Mouse (Mus musculus) left cerebral cortex, postnatal 25 days (tissue): ENCODE results near the gene Gm45062. TPM values are rescaled to one million over a fixed set of nuclear protein-coding genes. Genes with fewer than 3 reads are reported as not detected.

Experiments
- DNase-seq, 2 experiments: peaks; one replicate each; pipeline ENCODE4 v3.0.0; 2022; ENCODE audit warnings: low spot score in 2 of 2, mixed read lengths in 1 of 2
- intact Hi-C: fragments of 180-260 bp; cut with DNase I; formaldehyde crosslinking; loops from one replicate; pipeline ENCODE4 v1.15.1; 2025
- total RNA-seq, 2 experiments: library from RNA; stranded (reverse); gene quantifications; 2 replicates each; pipeline ENCODE4 v1.2.3; 2021

Gene Gm45062
- total RNA-seq, 2 experiments from 2014 or later, result 5.7 to 6.1 TPM

- DNase-seq, result no peak
- intact Hi-C loops, result no loop called here
Observed at GRCm38 (mm10) chr6:8458596-8458995, 199.3 kb downstream of the Gm45062 start.

- intact Hi-C loops, result no loop called here
- DNase-seq, result no peak
Observed at GRCm38 (mm10) chr6:8462447-8462846, 203.2 kb downstream of the Gm45062 start.

- intact Hi-C loops, result no loop called here
- no peak for DNase-seq
Observed at GRCm38 (mm10) chr6:8465388-8465787, 206.1 kb downstream of the Gm45062 start.

DNA sequence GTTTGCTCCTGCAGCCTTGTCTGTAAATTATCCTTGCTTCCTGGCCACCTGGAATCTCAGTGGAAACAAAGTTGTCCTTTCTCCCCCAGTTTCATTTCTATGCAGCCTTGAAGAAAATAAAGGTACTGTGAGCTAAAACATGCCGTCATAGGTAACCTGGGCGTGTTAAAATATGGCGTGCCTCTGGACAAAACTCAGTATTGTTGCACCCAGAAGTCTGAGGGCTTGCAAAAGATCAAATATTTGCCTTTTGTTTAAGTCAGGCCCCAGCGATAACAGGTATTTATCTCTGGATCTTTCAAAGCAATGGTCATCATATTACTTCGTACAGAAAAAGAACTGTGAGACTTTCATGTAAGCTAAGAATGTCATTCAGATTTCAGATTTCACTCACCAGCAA is 206.7 kb downstream of the Gm45062 start:
- DNase-seq, result no peak
- intact Hi-C loops, result no loop called here

GRCm38 (mm10) chr6:8467667-8468337 is 208.6 kb downstream of the Gm45062 start:
- no peak for DNase-seq
- intact Hi-C loops, result no loop called here

DNA sequence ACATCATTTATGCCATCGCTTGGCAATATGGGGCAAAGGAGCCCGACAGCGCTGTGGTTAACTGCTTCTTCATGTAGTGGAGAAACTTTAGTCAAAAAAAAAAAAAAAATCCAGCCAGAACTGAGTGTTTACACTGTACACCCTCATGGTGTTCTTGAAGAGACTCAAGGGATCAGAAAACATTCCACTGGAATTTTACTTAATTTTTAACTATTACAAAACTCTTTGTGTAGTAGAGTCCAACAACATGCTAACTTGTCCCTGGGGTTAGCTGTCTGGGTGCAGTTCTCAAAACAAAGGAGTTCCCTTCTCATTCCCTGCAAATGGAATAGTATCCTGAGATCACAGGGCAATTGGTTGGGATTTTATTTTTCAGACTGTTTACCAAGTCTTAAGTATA is 210.7 kb downstream of the Gm45062 start:
- intact Hi-C loops, result no loop called here
- DNase-seq, result no peak

DNA sequence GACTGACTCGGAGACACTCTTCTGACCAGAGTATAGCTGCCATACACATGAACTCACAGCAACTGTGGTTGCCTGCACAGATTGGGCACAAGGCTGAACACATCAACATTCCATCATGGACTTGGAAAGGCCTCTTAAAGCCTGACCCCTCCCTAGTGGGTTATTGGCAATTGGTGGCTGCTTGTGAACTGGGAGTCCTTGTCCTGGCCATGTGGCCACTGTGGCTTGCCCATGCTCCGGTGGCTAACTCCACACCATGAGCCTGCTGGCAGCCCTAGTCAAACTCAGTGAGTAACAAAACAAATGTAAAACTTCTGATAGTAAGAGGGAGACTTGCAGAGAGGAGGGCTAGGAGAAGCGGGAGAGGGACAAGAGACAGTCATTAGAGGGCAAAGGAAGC is 212.9 kb downstream of the Gm45062 start:
- intact Hi-C loops, result no loop called here
- no peak for DNase-seq

DNA sequence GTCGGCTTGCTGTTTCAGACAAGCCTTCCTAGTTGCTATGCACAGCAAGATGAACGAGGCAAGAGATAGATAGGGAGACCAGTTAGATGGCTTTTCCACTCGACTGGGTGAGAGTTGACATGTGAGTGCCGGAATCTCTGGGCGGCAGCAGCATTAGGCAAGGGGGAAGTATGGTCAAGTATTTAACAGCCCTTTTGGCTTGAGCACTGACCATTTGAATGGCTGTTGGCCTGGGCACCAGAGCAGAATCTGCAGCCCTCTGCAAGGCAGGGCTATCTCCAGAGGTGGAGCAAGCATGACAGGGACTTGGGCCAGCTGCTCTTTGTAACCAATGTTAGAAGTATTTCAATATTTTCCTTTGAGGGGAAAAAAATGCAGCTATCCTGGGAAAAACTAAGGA is 213.7 kb downstream of the Gm45062 start:
- no peak for DNase-seq
- intact Hi-C loops, result no loop called here

DNA sequence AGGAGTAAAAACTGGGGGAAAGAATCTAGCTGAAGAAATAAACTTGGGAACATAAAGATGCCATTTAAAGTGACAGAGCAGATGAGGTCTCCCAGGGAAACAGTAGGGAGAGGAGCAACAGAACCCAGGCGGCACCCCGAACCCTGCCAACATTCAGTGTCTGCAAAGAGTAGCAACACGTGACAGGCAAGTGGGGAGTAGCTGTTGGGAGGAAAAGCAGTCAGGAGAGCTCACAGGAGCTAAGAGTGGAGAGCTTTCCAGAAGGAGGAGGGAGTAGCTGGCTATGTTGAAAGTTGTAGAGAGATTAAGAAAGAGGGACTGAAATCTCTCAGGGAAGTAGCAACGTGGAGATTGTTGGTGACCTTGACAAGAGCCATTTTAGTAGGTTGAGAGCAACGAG is 214.2 kb downstream of the Gm45062 start:
- intact Hi-C loops, result no loop called here
- peak in 1 of 2 experiments; percentile 34 for DNase-seq

- intact Hi-C loops, result no loop called here
- no peak for DNase-seq
Observed at GRCm38 (mm10) chr6:8474316-8474715, 215.1 kb downstream of the Gm45062 start.

- intact Hi-C loops, result no loop called here
- DNase-seq, result no peak
Observed at GRCm38 (mm10) chr6:8474820-8475219, 215.6 kb downstream of the Gm45062 start.

DNA sequence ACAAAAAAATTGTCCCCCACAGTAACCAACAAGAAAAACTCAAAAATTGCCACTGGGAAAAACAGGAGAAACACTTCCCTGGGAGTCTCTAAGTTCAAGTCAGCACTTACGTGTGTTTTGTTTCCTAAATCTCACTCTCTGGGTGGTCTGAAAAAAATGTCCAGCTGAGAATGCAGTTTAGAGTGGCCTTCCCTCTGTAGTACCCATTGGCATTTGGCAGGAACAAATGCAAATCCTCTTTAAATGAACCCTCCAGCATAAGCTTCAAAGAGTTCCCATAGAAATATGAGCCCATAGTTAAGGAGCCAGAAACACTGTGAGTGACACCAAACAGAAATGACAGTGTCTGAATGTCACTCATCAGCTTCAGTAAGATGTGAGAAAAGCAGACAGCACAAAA is 219.9 kb downstream of the Gm45062 start:
- DNase-seq, result no peak
- intact Hi-C loops, result no loop called here

- DNase-seq, result no peak
- intact Hi-C loops, result no loop called here
Observed at GRCm38 (mm10) chr6:8484437-8485275, 225.4 kb downstream of the Gm45062 start.

GRCm38 (mm10) chr6:8485414-8486175 is 226.3 kb downstream of the Gm45062 start:
- intact Hi-C loops, result no loop called here
- DNase-seq, result no peak

GRCm38 (mm10) chr6:8486391-8487043 is 227.3 kb downstream of the Gm45062 start:
- DNase-seq, result no peak
- intact Hi-C loops, result no loop called here

- intact Hi-C loops, result no loop called here
- DNase-seq, result no peak
Observed at GRCm38 (mm10) chr6:8487044-8487853, 228.0 kb downstream of the Gm45062 start.

DNA sequence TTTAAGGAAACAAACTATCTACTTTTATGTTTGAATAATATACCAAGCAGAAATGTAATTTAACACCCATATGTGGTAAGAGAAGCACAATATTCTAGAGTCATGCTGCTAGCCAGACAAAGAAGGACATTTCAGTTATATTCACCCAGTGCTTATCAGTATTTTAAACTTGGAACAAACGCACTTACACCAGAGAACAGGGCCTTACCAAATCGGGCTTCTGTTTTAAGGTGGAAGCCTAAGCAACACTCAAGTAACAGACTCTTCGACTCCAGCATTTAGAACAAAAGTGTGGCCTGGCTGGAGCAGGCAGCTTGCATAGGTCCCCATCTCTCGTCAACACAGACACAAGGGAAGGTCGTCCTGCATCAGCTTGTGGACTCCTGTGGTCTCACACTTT is 229.0 kb downstream of the Gm45062 start:
- no peak for DNase-seq
- intact Hi-C loops, result no loop called here

- intact Hi-C loops, result no loop called here
- no peak for DNase-seq
Observed at GRCm38 (mm10) chr6:8489266-8489665, 230.0 kb downstream of the Gm45062 start.

- no peak for DNase-seq
- intact Hi-C loops, result no loop called here
Observed at GRCm38 (mm10) chr6:8489938-8490585, 230.8 kb downstream of the Gm45062 start.
